Mouse (Mus musculus) left cerebral cortex, adult 2 months (tissue): ENCODE measurements at regions not wholly inside any gene's neighbourhood (a gene's known extent, or its start where the extent isn't known, plus 50 kb on each side); places are given as distances from the start of the nearest gene placed in this dataset.
A peak's percentile ranks its signal among the peaks of the same experiment; 100 is the strongest.

Experiments
- DNase-seq, 2 experiments: peaks; one replicate each; pipeline ENCODE4 v3.0.0; 2021 to 2022; ENCODE audit warnings: low spot score in 2 of 2, mixed read lengths in 1 of 2; ENCODE audit errors: extremely low spot score in 1 of 2
- H3K27ac ChIP-seq: fragments of 200-600 bp; 2 replicates; pipeline ENCODE4 v1.8.1; 2022
- H3K4me3 ChIP-seq: fragments of 200-600 bp; 2 replicates; pipeline ENCODE4 v1.8.1; 2022
- CTCF ChIP-seq: fragments of 200-600 bp; IDR thresholded peaks from 2 replicates; pipeline ENCODE4 v1.8.1; 2022; ENCODE audit warnings: antibody characterized with exemption, mild to moderate bottlenecking, moderate library complexity
- intact Hi-C: fragments of 180-260 bp; cut with DNase I; formaldehyde crosslinking; loops from one replicate; pipeline ENCODE4 v1.15.1; 2025

DNA sequence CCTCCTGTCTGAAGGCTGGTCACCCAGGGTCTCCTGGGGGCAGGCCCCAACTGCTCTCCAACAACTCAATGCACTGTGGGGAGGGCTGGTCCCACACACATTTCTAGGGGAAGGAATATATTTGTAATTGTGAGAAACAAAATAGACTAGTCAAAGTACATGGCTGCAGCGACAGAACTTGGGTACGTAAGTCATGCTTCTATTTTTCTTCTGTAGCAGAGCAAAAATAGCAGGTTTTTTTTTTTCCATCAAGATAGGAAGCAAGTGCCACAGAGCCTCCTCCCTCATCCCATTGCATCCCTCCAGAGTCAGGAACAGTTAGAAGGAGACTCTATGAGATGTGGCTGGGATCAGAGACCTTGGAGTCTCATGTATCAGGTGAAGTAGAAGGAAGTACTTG lies 124.9 kb upstream of the Tnr start:
- DNase-seq: no peak
- TF ChIP-seq CTCF: no peak
- intact Hi-C loops: loop anchor here (10.0 kb wide), 2 partner anchors 266 to 296 kb away; no protein-coding TSS in a partner anchor
- no peak overlapping the region for H3K4me3 ChIP-seq
- peak overlapping the region; percentile 38; the same call in 1 of the 2 replicates for H3K27ac ChIP-seq

DNA sequence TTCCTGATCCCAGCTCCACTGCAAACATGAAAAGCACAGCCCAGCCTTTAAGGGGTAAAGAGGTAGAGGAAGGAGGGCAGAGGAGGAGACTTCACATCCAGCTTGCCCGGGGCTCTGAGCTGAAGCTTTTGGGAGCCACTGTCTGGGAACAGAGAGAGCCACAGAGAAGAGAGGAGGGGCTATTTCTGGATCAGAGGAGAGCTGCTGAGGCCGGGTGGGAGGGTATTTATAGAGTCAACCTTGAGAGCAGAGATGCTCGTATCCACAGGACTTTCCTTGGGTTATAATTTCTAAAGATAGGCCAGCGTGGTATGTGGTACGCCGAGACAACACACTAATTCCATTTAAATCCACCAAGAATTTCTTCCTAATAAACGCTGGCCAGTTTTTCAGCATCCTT lies 117.3 kb upstream of the Tnr start:
- H3K4me3 ChIP-seq: no peak overlapping the region
- TF ChIP-seq CTCF: no peak
- H3K27ac ChIP-seq: no peak overlapping the region
- intact Hi-C loops: no loop called here
- DNase-seq: no peak

DNA sequence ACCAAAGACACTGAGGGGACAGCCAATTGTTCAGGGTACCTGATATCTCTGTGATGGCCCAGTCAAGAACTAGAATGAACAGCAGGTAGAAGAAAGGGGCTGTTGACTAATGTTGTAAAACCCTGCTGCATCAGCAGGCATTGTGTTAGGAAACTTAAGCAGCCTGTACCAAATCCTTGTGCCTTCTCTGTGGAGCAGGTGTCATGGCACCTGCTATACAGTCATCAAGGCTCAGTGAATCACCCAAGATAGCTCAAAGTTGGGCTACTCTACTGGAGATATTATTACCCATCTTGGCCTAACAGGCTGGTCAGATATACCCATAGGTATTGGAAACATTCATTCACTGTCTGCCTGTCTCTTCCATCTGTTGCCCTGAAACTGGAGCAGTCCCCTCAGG lies 116.8 kb upstream of the Tnr start:
- DNase-seq: no peak
- no peak overlapping the region for H3K27ac ChIP-seq
- TF ChIP-seq CTCF: no peak
- intact Hi-C loops: no loop called here
- H3K4me3 ChIP-seq: no peak overlapping the region

DNA sequence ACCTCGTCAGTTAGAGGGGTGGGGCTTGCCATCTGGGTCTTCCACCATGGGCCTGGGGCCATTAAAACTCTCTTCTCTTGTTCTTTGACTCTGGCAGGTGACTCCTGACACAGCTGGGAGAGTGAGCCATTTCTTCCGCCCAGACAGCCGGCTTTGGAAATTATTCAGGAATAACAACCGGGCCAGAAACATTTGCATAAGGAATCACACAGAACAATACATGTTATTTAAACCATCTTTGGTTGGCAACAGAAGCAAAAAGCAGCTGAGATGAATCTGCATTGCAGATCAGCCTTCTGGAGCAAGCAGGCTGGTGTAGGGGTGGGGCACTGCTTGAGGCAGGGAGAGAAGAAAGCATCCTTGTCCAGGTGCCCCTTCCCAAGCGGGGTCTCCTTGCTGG lies 110.2 kb upstream of the Tnr start:
- DNase-seq: no peak
- 0 out of 2 replicates have a peak overlapping the region, but pooled peaks have one; percentile 32 for H3K27ac ChIP-seq
- no peak for TF ChIP-seq CTCF
- intact Hi-C loops: loop anchor here (5.0 kb wide), 1 partner anchor 109 kb away; the partner anchor contains the start of gene Tnr
- no peak overlapping the region for H3K4me3 ChIP-seq

DNA sequence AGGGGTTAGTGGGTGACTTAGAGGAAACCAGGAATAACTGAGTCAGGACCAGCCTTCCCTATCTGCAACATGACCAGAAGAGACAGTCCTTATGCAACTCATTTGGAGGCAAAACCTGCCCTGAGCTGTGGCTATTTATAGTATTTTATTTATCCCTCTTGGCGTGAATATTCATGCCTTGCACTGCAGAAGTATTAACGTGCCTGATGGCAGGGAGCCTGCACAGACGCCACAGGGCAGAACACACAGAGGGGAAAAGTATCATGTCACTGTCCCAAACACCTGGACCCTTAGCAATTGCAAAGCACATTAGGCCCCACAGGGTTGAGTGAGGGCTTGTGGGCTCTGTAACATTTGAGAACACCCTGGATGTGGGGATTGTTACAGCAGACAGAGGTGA lies 107.9 kb upstream of the Tnr start:
- DNase-seq: no peak
- H3K4me3 ChIP-seq: no peak overlapping the region
- H3K27ac ChIP-seq: no peak overlapping the region
- TF ChIP-seq CTCF: no peak
- intact Hi-C loops: no loop called here

DNA sequence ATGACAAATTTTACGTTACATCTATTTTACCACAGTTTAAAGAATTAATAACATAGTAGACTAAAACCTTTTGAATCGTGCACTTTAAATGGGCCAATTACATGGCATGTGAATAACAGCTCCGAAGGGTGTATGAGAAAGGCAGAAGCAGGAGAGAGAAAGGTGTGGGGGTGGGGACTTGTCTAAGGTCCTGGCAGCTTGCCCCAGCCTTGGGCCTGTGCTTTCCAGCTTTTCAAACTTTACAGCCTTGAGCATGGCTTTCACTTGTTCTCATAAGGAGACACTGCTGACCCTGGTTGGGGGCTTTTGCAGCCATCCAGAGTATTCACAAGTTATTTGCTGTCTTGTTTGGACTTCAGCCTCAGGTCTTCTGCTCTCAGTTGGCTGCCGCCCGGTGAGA lies 106.4 kb upstream of the Tnr start:
- Histone ChIP-seq H3K27ac (no peak overlapping the region), H3K4me3 (no peak overlapping the region)
- no peak for TF ChIP-seq CTCF
- no peak for DNase-seq
- intact Hi-C loops: no loop called here

DNA sequence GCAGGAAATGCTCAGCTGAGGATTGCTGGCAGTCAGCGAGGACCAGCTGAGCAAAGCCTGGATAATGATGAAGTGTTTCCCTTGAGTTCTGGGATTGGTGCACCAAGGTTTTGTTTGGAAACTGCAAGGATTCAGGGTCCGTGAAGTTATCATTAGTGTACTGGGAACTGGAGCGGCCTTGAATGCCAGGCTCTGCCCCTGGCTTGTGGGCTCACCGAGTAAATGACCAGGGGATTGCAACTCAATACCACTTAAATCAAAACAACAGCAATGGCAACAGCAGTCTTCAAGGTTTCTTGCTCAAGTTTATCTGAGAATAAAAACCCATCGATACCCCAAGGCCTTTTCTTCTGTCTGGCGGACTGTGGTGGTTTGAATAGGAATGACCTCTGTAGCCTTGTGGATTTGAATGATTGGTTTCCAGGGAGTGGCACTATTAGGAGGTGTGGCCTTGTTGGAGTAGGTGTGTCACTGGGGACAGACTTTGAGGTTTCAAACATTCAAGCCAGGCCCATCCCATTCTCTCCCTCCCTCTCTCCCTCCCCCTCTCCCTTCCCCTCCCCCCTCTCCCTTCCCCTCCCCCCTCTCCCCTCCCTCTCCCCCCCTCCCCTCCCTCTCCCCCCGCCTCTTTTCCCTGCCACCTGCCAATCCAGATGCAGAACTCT lies 104.1 kb upstream of the Tnr start:
- no peak overlapping the region for H3K4me3 ChIP-seq
- intact Hi-C loops: no loop called here
- H3K27ac ChIP-seq: no peak overlapping the region
- no peak for DNase-seq
- no peak for TF ChIP-seq CTCF

DNA sequence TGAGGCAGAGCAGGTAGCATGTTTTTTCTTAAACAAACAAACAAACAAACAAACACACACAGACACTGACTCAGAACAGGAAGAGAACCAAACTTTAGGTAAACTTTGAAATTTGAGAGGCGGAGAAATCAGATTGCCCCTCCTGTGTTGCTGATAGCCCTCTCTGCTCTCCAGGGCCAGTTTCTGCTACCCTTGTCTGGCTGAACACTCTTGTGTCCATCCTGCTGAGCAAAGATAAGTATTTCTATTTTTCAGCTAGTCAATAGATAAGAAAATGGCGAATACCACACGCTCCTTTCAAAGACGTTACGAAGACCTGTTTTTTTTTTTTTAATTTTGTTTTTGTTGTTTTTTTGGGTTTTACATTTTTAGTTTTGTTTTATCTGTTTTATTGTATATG lies 103.4 kb upstream of the Tnr start:
- DNase-seq: no peak
- no peak for TF ChIP-seq CTCF
- Histone ChIP-seq H3K27ac (no peak overlapping the region), H3K4me3 (no peak overlapping the region)
- intact Hi-C loops: no loop called here

DNA sequence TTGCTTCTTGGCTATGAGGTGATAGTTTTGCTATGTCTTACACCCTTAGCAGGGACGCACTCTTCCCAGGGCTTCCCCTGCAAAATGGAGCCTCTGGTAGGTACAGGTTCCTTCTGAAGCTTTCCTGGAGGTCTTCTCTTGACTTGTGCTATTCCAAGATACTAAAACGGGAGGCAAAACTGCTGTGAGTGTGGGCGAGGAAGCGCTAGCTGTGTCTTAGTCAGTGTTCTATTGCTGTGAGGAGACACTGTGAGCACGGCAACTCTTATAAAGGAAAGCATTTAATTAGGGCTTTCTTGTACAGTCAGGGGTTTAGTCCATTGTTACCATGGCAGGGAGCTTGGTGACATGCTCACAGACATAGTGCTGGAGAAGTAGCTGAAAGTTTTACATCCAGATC lies 99.9 kb upstream of the Tnr start:
- intact Hi-C loops: no loop called here
- TF ChIP-seq CTCF: no peak
- DNase-seq: peak; percentile 17 to 35
- Histone ChIP-seq H3K4me3 (no peak overlapping the region), H3K27ac (peak overlapping the region; percentile 57; the same call in 1 of the 2 replicates)

DNA sequence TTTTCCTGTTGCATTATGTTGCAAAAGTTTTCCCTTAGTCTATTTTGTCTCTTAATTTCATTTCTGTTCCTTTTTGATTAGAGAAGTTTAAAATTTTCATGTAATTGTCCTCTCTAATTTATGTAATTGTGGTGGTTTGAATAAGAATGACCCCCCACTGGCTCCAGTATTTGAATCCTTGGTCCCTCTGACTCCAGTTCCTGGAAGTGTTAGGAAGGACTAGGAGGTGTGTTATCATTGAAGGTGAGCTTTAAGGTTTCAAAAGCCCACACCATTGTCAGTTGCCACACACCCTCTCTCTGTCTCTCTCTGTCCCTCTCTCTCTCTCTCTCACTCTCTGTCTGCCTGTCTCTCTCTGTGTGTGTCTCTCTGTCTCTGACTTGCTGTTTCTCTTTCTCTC lies 93.6 kb upstream of the Tnr start:
- H3K27ac ChIP-seq: no peak overlapping the region
- intact Hi-C loops: no loop called here
- no peak overlapping the region for H3K4me3 ChIP-seq
- DNase-seq: no peak
- TF ChIP-seq CTCF: no peak

DNA sequence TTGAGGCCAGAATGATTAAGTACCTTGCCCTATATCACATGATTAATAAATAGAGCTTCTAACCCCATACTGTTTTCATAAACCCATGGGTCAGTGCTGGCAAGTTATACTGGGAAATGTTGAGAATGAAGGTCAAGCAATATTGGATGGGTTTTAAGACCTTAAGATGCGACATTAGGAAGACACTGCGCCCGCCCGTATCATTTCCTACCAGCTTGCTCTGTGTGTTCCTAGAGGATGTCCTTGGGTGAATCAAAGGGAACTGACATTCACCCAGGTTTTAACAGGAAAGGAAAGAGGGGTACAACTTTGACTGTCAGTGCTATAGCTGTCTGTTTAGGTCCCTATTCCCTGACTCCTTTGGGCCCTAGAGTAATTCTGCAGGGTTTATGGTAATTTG lies 90.0 kb upstream of the Tnr start:
- Histone ChIP-seq H3K4me3 (no peak overlapping the region), H3K27ac (no peak overlapping the region)
- intact Hi-C loops: no loop called here
- no peak for TF ChIP-seq CTCF
- DNase-seq: no peak

DNA sequence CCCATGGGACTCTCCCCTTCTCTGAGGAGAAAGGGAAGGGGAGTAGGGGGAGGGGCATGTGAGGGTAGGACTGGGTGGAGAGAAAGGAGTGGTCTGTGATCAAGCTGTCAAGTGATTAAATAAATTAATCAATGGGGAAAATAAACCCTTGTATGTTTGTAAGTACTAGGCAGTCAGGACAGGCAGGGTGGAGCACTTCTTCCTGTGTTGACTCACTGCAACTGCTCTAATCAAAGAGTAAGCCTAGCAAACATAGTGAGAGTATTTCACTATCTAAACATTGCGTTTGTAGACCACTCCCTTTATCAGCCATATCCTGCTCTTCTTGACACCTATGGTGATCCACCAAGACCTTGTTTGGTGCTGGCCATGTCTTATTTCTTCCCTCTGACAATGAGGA lies 82.8 kb upstream of the Tnr start:
- no peak for DNase-seq
- intact Hi-C loops: no loop called here
- TF ChIP-seq CTCF: no peak
- no peak overlapping the region for H3K4me3 ChIP-seq
- no peak overlapping the region for H3K27ac ChIP-seq

DNA sequence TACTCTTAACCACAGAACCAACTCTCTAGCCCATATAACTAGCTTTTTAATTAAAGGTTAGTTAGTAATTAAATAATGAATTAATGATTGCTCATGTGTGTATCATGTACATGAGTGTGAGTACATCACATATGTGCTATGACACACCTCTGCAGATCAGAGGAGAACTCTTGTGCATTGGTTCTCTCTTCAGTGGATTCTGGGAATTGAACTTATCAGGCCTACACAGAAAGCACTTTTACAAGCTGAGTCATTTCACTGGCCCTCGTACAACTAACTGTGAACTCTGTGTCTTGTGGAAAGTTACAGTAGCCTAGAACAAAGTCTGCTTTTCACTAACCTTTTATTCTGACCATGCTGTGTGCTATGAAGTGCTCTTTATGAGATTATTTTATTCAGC lies 79.5 kb upstream of the Tnr start:
- no peak for DNase-seq
- TF ChIP-seq CTCF: no peak
- intact Hi-C loops: no loop called here
- H3K27ac ChIP-seq: no peak overlapping the region
- H3K4me3 ChIP-seq: no peak overlapping the region

DNA sequence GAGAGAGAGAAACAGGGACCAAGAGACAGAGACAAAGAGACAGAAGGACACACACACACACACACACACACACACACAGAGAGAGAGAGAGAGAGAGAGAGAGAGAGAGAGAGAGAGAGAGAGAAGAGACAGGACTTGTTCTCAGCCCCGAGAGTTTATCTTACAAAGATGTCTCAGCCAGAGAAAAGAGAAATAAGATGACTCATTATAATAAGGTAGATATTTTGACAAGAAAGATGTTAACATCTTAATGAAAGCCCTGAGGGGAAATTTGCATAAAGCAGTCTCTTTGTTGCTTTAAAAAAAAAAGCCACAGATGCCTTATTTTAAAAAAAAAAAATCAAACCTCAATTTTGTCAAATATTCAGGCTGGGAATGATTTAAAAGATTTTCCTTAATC lies 78.1 kb upstream of the Tnr start:
- Histone ChIP-seq H3K27ac (no peak overlapping the region), H3K4me3 (no peak overlapping the region)
- intact Hi-C loops: loop anchor here (5.0 kb wide), 2 partner anchors 37 to 77 kb away; partner anchors contain the start of gene Tnr
- TF ChIP-seq CTCF: no peak
- DNase-seq: no peak
